Mouse (Mus musculus) embryonic facial prominence, embryonic 10.5 days (tissue): Measurements from ENCODE around the gene Sost. TPM values are rescaled to one million over a fixed set of nuclear protein-coding genes. Genes with fewer than 3 reads are reported as not detected.

Experiments used
- DNase-seq: peaks from one replicate; pipeline ENCODE4 v3.0.0-alpha.2; 2017; ENCODE audit warnings: low spot score
- H3K27ac ChIP-seq: fragments of 300-500 bp; sonication (generic); replicated peaks from 2 replicates; pipeline ENCODE4 v1.5.1; 2016; ENCODE audit warnings: mild to moderate bottlenecking
- H3K27me3 ChIP-seq: fragments of 300-500 bp; sonication (generic); replicated peaks from 2 replicates; pipeline ENCODE4 v1.6.1; 2016; ENCODE audit warnings: low read depth, mild to moderate bottlenecking; ENCODE audit not compliant: poor library complexity, severe bottlenecking
- H3K36me3 ChIP-seq: fragments of 300-500 bp; sonication (generic); replicated peaks from 2 replicates; pipeline ENCODE4 v1.6.1; 2016; ENCODE audit warnings: mild to moderate bottlenecking, moderate library complexity
- H3K4me1 ChIP-seq: fragments of 300-500 bp; sonication (generic); 2 replicates; pipeline ENCODE4 v1.6.1; 2016
- H3K4me3 ChIP-seq: fragments of 300-500 bp; sonication (generic); 2 replicates; pipeline ENCODE4 v1.5.1; 2016; ENCODE audit warnings: mild to moderate bottlenecking, moderate library complexity
- H3K9me3 ChIP-seq: fragments of 300-500 bp; sonication (generic); 2 replicates; pipeline ENCODE4 v1.6.1; 2016; ENCODE audit warnings: mild to moderate bottlenecking
- WGBS: fragments of 180-500 bp; shearing (Covaris S2); methylation state at CpG from one replicate; pipeline ENCODE4 v1.1.7; 2016; 5-methylcytosine and 5-hydroxymethylcytosine counted together
- polyA plus RNA-seq: library from polyadenylated mRNA; unstranded; fragments of >200 nt; fragmentation: Nextera tagmentation; extraction: Ambion mirVana; gene quantifications from 2 replicates; pipeline ENCODE4 v1.2.1, GENCODE M21; 2016

Gene Sost
- polyA plus RNA-seq, 1 experiment from 2014 or later = 0.20 TPM

GRCm38 (mm10) chr11:101980603-101981157 lies 13.9 kb upstream of the Sost start:
- H3K27ac ChIP-seq = no peak overlapping the region
- peaks cover 54% of the 10 kb centered on the region for H3K4me1 ChIP-seq
- H3K4me3 ChIP-seq = 0 out of 2 replicates have a peak overlapping the region, but pooled peaks have one; percentile 2
- DNase-seq = no peak
- WGBS = 71% methylated on average over 9 of the region's 9 CpGs
- 0 out of 2 replicates have a peak, but pooled peaks cover 6% of the 10 kb centered on the region for H3K36me3 ChIP-seq
- no peaks in the 10 kb centered on the region for H3K9me3 ChIP-seq
- peaks cover 14% of the 10 kb centered on the region for H3K27me3 ChIP-seq

- WGBS = 85% methylated on average over 5 of the region's 5 CpGs
- peaks cover 9% of the 10 kb centered on the region; the same call in 1 of the 2 replicates for H3K36me3 ChIP-seq
- H3K9me3 ChIP-seq = no peaks in the 10 kb centered on the region
- H3K27me3 ChIP-seq = no peaks in the 10 kb centered on the region
- no peak overlapping the region for H3K27ac ChIP-seq
- peaks cover 48% of the 10 kb centered on the region for H3K4me1 ChIP-seq
- H3K4me3 ChIP-seq = no peak overlapping the region
- no peak for DNase-seq
Observed at GRCm38 (mm10) chr11:101979140-101979539, 12.3 kb upstream of the Sost start.

GRCm38 (mm10) chr11:101976949-101977348 lies 10.1 kb upstream of the Sost start:
- no peak for DNase-seq
- peaks cover 29% of the 10 kb centered on the region for H3K4me1 ChIP-seq
- no peaks in the 10 kb centered on the region for H3K9me3 ChIP-seq
- no peak overlapping the region for H3K4me3 ChIP-seq
- H3K27ac ChIP-seq = no peak overlapping the region
- WGBS = 96% methylated on average over 7 of the region's 7 CpGs
- H3K27me3 ChIP-seq = no peaks in the 10 kb centered on the region
- H3K36me3 ChIP-seq = peaks cover 9% of the 10 kb centered on the region; the same call in 1 of the 2 replicates

GRCm38 (mm10) chr11:101974923-101975322 lies 8.1 kb upstream of the Sost start:
- Histone ChIP-seq H3K27ac (no peak overlapping the region), H3K4me1 (peaks cover 18% of the 10 kb centered on the region), H3K4me3 (no peak overlapping the region), H3K9me3 (no peaks in the 10 kb centered on the region), H3K27me3 (no peaks in the 10 kb centered on the region), H3K36me3 (peaks cover 3% of the 10 kb centered on the region; the same call in 1 of the 2 replicates)
- DNase-seq = no peak
- WGBS = 50% methylated on average over 9 of the region's 9 CpGs

- Histone ChIP-seq H3K27ac (0 out of 2 replicates have a peak overlapping the region, but pooled peaks have one; percentile 19), H3K4me1 (peaks cover 18% of the 10 kb centered on the region), H3K9me3 (no peaks in the 10 kb centered on the region), H3K4me3 (no peak overlapping the region), H3K36me3 (peaks cover 3% of the 10 kb centered on the region; the same call in 1 of the 2 replicates), H3K27me3 (no peaks in the 10 kb centered on the region)
- 57% methylated on average over 6 of the region's 6 CpGs for WGBS
- no peak for DNase-seq
Observed at GRCm38 (mm10) chr11:101974181-101974580, 7.4 kb upstream of the Sost start.

GRCm38 (mm10) chr11:101973496-101973895 lies 6.7 kb upstream of the Sost start:
- Histone ChIP-seq H3K36me3 (peaks cover 3% of the 10 kb centered on the region; the same call in 1 of the 2 replicates), H3K27ac (no peak overlapping the region), H3K9me3 (no peaks in the 10 kb centered on the region), H3K4me1 (peaks cover 21% of the 10 kb centered on the region), H3K27me3 (peaks cover under 1% of the 10 kb centered on the region), H3K4me3 (no peak overlapping the region)
- WGBS = 87% methylated on average over 9 of the region's 9 CpGs
- no peak for DNase-seq

GRCm38 (mm10) chr11:101972651-101973050 lies 5.8 kb upstream of the Sost start:
- 89% methylated on average over 5 of the region's 5 CpGs for WGBS
- Histone ChIP-seq H3K27me3 (peaks cover 9% of the 10 kb centered on the region), H3K27ac (no peak overlapping the region), H3K36me3 (peaks cover 3% of the 10 kb centered on the region; the same call in 1 of the 2 replicates), H3K4me3 (no peak overlapping the region), H3K4me1 (peaks cover 22% of the 10 kb centered on the region), H3K9me3 (no peaks in the 10 kb centered on the region)
- DNase-seq = no peak

- WGBS = 75% methylated on average over 3 of the region's 3 CpGs
- Histone ChIP-seq H3K27ac (no peak overlapping the region), H3K27me3 (peaks cover 15% of the 10 kb centered on the region), H3K4me1 (peaks cover 23% of the 10 kb centered on the region), H3K9me3 (no peaks in the 10 kb centered on the region), H3K4me3 (no peak overlapping the region), H3K36me3 (peaks cover 3% of the 10 kb centered on the region; the same call in 1 of the 2 replicates)
- DNase-seq = no peak
Observed at GRCm38 (mm10) chr11:101972097-101972496, 5.3 kb upstream of the Sost start.

GRCm38 (mm10) chr11:101971410-101971809 lies 4.6 kb upstream of the Sost start:
- Histone ChIP-seq H3K4me3 (no peak overlapping the region), H3K9me3 (no peaks in the 10 kb centered on the region), H3K27ac (no peak overlapping the region), H3K27me3 (peaks cover 22% of the 10 kb centered on the region), H3K36me3 (peaks cover 3% of the 10 kb centered on the region; the same call in 1 of the 2 replicates), H3K4me1 (peaks cover 30% of the 10 kb centered on the region)
- 42% methylated on average over 3 of the region's 3 CpGs for WGBS
- DNase-seq = no peak

GRCm38 (mm10) chr11:101969835-101970234 lies 3.0 kb upstream of the Sost start:
- Histone ChIP-seq H3K4me3 (no peak overlapping the region), H3K36me3 (peaks cover 3% of the 10 kb centered on the region; the same call in 1 of the 2 replicates), H3K4me1 (peaks cover 46% of the 10 kb centered on the region), H3K9me3 (no peaks in the 10 kb centered on the region), H3K27ac (no peak overlapping the region), H3K27me3 (peaks cover 37% of the 10 kb centered on the region)
- WGBS = 83% methylated on average over 13 of the region's 13 CpGs
- no peak for DNase-seq

GRCm38 (mm10) chr11:101968791-101969190 lies 2.0 kb upstream of the Sost start:
- WGBS = 0% methylated on average over 5 of the region's 5 CpGs
- peaks cover 48% of the 10 kb centered on the region for H3K27me3 ChIP-seq
- peak; percentile 85 for DNase-seq
- peak overlapping the region; percentile 45; the same call in 1 of the 2 replicates for H3K27ac ChIP-seq
- peaks cover 50% of the 10 kb centered on the region for H3K4me1 ChIP-seq
- no peaks in the 10 kb centered on the region for H3K36me3 ChIP-seq
- H3K4me3 ChIP-seq = 0 out of 2 replicates have a peak overlapping the region, but pooled peaks have one; percentile 1
- H3K9me3 ChIP-seq = no peaks in the 10 kb centered on the region

- Histone ChIP-seq H3K27me3 (peaks cover 53% of the 10 kb centered on the region), H3K27ac (peak overlapping the region; percentile 45; the same call in 1 of the 2 replicates), H3K4me3 (0 out of 2 replicates have a peak overlapping the region, but pooled peaks have one; percentile 1), H3K4me1 (peaks cover 54% of the 10 kb centered on the region), H3K9me3 (no peaks in the 10 kb centered on the region), H3K36me3 (no peaks in the 10 kb centered on the region)
- WGBS = 7% methylated on average over 7 of the region's 7 CpGs
- DNase-seq = no peak
Observed at GRCm38 (mm10) chr11:101968311-101968710, 1.5 kb upstream of the Sost start.

- no peak overlapping the region for H3K4me3 ChIP-seq
- 5% methylated on average over 2 of the region's 2 CpGs for WGBS
- peaks cover 69% of the 10 kb centered on the region for H3K4me1 ChIP-seq
Observed at GRCm38 (mm10) chr11:101965553-101965952, 1.3 kb downstream of the Sost start.

More at GRCm38 (mm10) chr11:101965553-101965952, 1.3 kb downstream of the Sost start:
- no peak overlapping the region for H3K27ac ChIP-seq
- no peaks in the 10 kb centered on the region for H3K36me3 ChIP-seq
- H3K9me3 ChIP-seq = no peaks in the 10 kb centered on the region
- no peak for DNase-seq
- peaks cover 80% of the 10 kb centered on the region for H3K27me3 ChIP-seq
